Mouse (Mus musculus) brain, embryonic 14.5 days (tissue): ENCODE data around the gene Gde1.

ENCODE experiments used
- CTCF ChIP-seq: fragments of 200-500 bp; IDR thresholded peaks from 2 replicates; pipeline ENCODE4 v1.5.1; 2012; ENCODE audit warnings: inconsistent platforms, mild to moderate bottlenecking, moderate library complexity, borderline replicate concordance; ENCODE audit not compliant: insufficient read depth, insufficient read length; ENCODE audit errors: extremely low read depth
- POLR2A ChIP-seq: fragments of 200-500 bp; IDR thresholded peaks from 2 replicates; pipeline ENCODE4 v1.6.1; 2012; ENCODE audit warnings: mild to moderate bottlenecking, inconsistent platforms, borderline replicate concordance; ENCODE audit not compliant: poor library complexity, insufficient read depth, insufficient read length, severe bottlenecking; ENCODE audit errors: extremely low read depth

- TF ChIP-seq CTCF (no peak), POLR2A (no peak)
These were observed 2.4 kb upstream of the Gde1 start for GRCm38 (mm10) chr7:118708002-118708401.
